Mouse (Mus musculus) kidney, adult 2 months (tissue): ENCODE data around the gene Tead1.

Source experiments
- CTCF ChIP-seq: fragments of 200-500 bp; conservative IDR thresholded peaks from 2 replicates; pipeline ENCODE4 v1.5.1; 2011; ENCODE audit warnings: low read depth, mild to moderate bottlenecking, control low read depth, low read length, moderate library complexity, mixed read lengths; ENCODE audit not compliant: insufficient read depth, insufficient read length
- POLR2A ChIP-seq: fragments of 200-500 bp; IDR thresholded peaks from one replicate; pipeline ENCODE4 v1.6.1; 2011; ENCODE audit warnings: low read depth, low read length, control low read depth

DNA sequence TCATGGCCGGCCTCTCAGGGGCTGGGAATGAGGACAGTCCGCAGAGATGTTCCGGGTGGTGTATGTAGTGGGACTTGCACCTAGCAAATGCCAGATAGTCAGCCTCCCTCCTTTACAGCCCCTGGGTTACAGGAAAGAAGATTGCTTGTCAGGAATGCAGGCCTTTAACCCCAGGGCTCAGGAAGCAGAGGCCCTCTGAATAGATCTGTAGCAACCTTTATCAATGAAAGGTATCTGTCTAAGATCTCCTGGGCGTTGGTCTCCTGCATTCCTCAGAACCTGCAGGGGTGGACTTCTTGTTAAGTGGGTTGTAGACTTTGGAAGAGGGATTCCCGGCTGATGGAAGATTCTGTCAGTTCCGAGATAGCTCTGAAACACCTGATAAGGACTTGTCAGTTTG is 101.8 kb downstream of the Tead1 start:
- TF ChIP-seq CTCF (no peak), POLR2A (no peak)
